Mouse (Mus musculus): ENCODE measurements at regions not wholly inside any gene's neighbourhood (a gene's known extent, or its start where the extent isn't known, plus 50 kb on each side); places are given as distances from the start of the nearest gene placed in this dataset.
A peak's percentile ranks its signal among the peaks of the same experiment; 100 is the strongest.

GRCm38 (mm10) chr17:22795213-22795612, 71.7 kb downstream of the Zfp945 start:
- DNase-seq (ENCODE audit: low read depth): no peak

- no peak for DNase-seq (ENCODE audit: low read depth)
Measured at GRCm38 (mm10) chr17:22784481-22784880, 82.5 kb downstream of the Zfp945 start.

GRCm38 (mm10) chr17:22745736-22746135, 121.2 kb downstream of the Zfp945 start:
- DNase-seq (ENCODE audit: low read depth): no peak

DNA sequence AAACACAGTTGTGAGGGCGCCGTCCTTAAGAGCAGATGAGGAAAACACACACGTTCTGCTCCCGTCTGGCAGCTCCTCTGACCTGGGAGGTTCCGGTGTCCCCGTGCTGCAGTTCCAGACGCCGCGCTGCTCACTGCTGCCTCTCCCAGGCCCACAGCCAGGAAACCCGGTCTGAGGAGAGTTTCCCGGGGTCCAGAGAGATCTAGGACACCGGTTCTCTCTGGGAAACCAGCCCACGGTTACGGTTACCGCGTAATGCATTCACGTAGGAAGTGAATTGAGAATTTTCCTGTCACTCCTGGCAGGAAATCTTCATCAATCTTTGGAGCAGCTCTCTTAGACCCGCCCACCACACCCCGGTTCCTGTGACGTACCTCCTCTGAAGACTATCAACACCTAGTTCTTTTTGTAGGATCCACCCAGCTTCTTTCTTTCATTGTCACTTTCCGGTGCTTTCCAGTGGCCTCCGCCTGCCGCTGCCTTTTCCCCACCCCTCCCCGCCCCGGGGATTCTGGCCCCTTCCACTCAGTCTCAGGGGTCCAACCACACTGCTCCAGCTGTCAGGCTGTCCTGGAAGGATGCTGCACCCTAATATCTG, 127.3 kb downstream of the Zfp945 start:
- peak; percentile 51 for DNase-seq (ENCODE audit: low read depth)

GRCm38 (mm10) chr17:22739173-22739572, 127.8 kb downstream of the Zfp945 start:
- no peak for DNase-seq (ENCODE audit: low read depth)

DNA sequence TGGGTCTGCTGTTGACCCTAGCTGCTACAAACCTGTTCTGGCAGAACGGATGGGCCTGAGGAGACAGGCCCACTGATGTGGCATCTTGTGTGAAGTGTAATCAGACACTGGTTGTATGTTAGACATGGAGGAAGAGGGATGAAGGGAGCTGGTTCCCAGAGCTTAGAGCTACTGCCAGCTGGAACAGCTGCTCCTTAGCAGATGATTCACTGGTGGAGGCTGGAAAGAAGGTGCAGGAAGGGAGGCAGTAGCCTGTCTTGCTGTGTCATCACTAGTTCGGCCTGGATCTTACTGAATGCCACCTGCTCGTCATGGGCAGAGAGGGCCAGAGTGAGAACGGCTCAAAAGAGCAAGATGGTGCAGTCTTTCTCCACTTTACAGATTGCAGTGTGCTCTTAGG, 130.6 kb downstream of the Zfp945 start:
- DNase-seq (ENCODE audit: low read depth): no peak
